Mouse (Mus musculus): ENCODE measurements around the gene March6. TPM values are rescaled to one million over a fixed set of nuclear protein-coding genes. Genes with fewer than 3 reads are reported as not detected.

The March6 gene
- total RNA-seq, 2 experiments from 2014 or later = 199 to 221 TPM

DNA sequence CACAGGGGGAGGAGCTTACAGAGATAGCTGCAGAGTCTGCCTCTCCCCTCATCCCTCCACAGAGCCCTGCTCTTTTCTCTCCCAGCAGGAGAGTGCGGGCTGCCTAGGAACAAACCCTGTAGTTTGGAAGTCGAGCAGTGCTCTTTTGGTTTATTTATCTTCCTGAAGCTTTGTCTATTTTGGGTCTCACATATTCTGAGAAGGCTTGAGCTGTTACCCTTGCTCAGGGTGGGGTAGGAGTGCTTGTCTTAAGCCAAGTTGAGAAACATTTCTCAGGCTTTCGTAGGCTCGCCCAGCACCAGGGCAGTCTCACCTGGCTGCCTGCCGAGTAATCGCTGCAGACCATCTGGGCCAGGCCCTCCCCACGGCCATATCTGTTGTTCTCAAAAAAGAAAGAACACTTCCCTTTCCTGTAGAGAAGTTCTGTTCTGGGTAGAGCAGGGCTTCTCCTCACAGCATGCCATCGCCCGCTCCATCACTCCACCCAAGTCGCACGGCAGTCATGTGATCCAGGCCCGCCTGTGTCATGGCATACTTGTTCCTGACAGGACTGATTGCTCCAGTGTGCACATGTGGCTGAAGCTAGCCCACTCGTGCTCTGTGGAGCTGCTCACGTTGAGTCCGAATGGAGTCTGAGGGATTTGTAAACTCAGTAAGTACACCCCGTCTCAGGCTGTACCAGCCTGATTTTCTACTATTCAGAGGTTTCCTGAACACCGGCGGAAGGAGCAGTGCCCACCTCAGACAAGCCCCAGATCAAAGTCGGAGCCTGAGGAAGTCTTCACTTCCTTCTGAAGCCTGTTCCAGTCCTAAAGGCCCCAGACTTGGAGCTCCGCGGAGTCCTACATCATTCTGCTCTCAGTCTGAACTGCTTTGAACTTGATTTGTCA is 112.8 kb downstream of the March6 start:
- DNase-seq (ENCODE audit: low spot score in 2 of 2) = peak; percentile 27 to 52

- no peak for DNase-seq (ENCODE audit: low spot score in 2 of 2)
Measured at GRCm38 (mm10) chr15:31417409-31417795, 113.5 kb downstream of the March6 start.

DNA sequence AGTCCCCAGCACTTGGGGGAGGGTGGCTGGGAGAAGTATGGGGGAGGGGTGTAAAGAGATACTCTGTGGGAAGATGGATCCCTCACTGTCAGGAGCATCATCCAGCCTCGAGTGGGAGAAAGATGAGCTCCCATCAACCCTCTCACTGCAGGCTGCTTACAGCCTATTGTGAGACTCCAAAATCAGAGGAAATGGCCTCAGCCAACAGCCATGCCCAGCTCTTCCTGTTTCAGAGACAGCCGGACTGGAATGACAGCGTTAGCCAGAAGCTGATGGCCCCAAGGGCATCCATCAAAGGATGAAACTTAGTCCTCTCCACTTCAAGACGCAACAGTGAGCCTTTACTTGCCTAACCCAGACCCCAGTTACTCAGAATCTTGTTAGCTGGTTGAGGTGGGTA is 115.7 kb downstream of the March6 start:
- no peak for DNase-seq (ENCODE audit: low spot score in 2 of 2)

DNA sequence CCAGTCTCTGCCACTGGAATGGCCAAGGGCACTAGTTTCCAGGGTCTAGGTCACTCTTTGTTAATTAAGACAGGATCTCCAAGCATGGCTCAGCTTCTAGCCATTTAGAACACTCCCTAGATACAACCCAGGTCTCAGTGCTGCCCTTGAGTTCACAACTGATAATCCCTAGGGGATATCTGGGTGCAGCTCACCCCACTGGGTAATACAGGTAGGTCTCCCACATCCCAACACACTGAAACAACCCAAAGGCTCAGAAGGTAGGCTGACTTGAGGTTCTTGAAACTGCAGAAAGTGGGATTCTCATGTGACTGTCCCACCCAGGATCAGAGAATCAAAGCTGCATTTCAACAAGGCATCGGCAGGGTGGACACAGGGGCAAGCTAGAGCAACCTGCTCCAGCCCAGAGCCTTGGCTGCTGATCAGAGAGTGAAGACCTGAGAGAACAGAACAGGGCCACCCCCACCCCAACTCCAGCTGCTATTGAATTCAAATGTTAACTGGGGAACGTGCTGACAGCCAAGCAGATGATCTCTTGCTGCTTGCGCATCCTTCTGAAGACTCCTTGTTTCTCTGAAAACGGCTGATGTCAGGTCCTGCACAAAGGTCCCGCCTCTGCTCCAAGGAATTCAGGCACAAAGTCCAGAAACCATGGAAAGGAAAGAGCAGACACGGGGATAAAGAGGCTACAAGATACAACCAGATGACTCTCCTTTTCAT is 116.5 kb downstream of the March6 start:
- no peak for DNase-seq (ENCODE audit: low spot score in 2 of 2)

DNA sequence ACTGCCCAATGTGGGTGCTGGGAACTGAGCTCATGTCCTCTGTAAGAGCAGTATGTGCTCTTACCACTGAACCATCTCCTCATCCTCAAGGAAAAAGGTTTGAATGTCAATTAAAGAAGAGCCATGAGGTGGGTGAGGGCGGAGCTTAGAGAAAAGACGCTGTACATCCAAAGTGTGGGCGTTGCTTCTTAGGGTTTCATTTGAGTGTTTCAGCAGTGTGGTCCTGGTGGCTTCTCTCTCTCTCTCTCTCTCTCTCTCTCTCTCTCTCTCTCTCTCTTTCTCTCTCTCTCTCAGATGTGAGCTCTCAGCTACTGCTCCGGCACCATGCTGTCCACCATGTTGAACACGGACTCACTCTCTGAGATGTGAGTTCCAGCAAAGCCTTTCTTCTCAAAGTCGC is 117.2 kb downstream of the March6 start:
- no peak for DNase-seq (ENCODE audit: low spot score in 2 of 2)

GRCm38 (mm10) chr15:31412933-31413332 is 117.9 kb downstream of the March6 start:
- DNase-seq (ENCODE audit: low spot score in 2 of 2) = no peak

DNA sequence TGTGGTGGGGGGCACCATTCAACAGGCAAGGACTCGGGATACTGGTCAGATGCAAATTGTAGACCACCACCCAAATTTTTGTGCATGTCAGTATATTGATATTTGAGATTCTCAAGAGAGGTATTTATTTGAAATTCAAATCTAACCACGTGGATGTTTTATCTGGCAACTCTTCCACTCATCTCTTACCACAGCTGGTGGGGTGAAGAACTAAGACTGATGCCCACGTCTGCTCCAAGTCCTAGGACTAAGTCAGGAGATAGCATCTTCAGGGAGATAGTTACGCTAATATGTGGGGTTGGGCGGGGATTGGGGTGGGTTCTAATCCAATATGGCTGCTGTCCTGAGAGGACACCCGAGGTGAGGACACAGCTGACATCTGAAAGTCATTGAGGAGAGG is 118.4 kb downstream of the March6 start:
- no peak for DNase-seq (ENCODE audit: low spot score in 2 of 2)

GRCm38 (mm10) chr15:31407490-31407889 is 123.4 kb downstream of the March6 start:
- DNase-seq (ENCODE audit: low spot score in 2 of 2) = no peak

- no peak for DNase-seq (ENCODE audit: low spot score in 2 of 2)
Measured at GRCm38 (mm10) chr15:31406881-31407280, 124.0 kb downstream of the March6 start.

Other genes with a start within 250 kb of the March6 start
- 10 to 100 TPM; 13.6 to 13.9 TPM for gene Ankrd33b, start 163.3 kb downstream of the March6 start, total RNA-seq (2021)
- gene Ropn1l, start 77.3 kb downstream of the March6 start, total RNA-seq (2021) = 1 to 10 TPM in 1 of 2 experiments, under 1 TPM in 1; 0.85 to 1.6 TPM
- gene Cmbl, start 34.3 kb upstream of the March6 start, total RNA-seq (2021) = 10 to 100 TPM; 15.2 to 16.3 TPM
- gene Cct5, start 70.8 kb upstream of the March6 start, total RNA-seq (2021) = 100 to 1,000 TPM; 250 to 267 TPM
- gene Fam173b, start 70.8 kb upstream of the March6 start, total RNA-seq (2021) = 10 to 100 TPM; 10.0 to 11.9 TPM

Measured in layer of hippocampus, postnatal 10 days (tissue).